Mouse (Mus musculus): Measurements from ENCODE around the gene Zc3h12a. TPM values are rescaled to one million over a fixed set of nuclear protein-coding genes. Genes with fewer than 3 reads are reported as not detected.
A peak's percentile ranks its signal among the peaks of the same experiment; 100 is the strongest.

Gene Zc3h12a
- polyA plus RNA-seq, 1 experiment from 2014 or later, result 0.09 TPM

DNA sequence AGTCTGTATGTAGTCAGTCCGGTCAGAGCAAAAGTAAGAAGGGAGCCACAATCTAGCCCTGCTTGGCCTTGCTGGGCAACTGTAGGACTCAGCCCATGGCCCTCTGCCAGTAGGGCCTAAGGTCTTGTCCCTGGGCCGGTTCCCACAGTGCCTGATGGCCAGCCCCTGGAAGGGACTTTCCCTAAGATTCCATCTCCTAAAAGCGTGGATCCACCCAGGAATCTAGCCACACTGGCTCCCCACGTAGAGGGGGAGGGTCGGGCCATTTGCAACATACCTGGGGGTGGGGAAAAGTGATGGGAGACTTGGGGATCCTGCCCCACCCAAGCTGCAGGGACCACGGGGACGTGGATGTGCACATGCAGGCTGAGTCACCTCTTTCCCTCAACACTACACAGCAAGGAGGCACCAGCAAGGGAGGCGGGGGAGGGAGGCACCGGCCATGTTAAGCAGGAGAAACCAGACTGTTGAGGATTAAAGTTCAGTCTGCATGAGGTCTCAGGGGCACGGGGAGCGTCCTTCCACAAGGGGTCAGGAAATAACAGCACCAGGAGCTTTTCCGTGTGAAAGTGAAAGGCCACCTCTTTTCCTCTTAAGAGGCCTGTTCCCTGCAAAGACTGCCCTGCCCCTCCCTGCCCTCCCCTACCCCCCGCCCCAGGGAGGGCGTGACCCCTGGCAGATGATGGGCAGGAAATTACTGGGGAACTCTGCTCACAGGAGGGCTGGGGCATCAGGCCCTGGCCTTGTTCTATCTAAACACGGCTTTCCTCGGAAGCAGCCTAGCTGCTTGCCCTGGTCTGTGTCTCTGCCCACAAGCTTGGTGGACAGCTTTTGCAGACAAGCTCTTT, 5.0 kb downstream of the Zc3h12a start:
- Histone ChIP-seq H3K27ac (no peak overlapping the region), H3K4me3 (replicated peaks; ENCODE audit: low read length) (no peak overlapping the region), H3K4me2 (replicated peaks) (no peak overlapping the region), H3K9ac (no peak overlapping the region), H3K27me3 (ENCODE audit: control insufficient read depth, insufficient read depth, low read length) (peaks cover 15% of the 10 kb centered on the region), H3K4me1 (replicated peaks; ENCODE audit: control insufficient read depth, insufficient read depth, low read length) (peaks cover 8% of the 10 kb centered on the region; the same call in 1 of the 2 replicates), H3K36me3 (replicated peaks; ENCODE audit: control insufficient read depth, insufficient read depth) (no peaks in the 10 kb centered on the region), H3K9me3 (ENCODE audit: control insufficient read depth, low read length) (no peaks in the 10 kb centered on the region)
- WGBS, result 24% methylated on average over 16 of the region's 16 CpGs
- DNase-seq (ENCODE audit: low spot score) (no peak), ATAC-seq (ENCODE audit: low FRiP score) (no peak)

DNA sequence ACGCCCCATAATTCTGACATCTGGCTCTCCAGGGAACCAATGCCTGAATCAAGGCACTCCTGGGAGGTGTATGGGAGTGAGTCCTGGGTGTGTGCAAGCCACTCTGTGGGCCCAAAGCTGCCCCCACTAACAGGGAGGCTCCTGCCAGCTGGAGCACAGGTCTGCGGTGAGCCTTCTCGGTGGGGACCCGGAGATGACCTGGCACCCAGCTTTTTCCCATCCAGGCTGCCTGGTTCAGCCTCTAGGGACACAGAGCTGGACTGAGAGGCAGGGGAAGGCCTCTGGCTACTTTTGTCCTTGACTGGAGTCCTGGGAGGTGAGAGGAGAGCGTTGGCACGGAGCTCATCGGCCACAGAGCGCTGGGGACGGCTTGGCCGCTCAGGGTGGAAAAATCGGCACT, 7.9 kb downstream of the Zc3h12a start:
- no peak overlapping the region for H3K27ac ChIP-seq
- no peaks in the 10 kb centered on the region for H3K36me3 ChIP-seq (replicated peaks; ENCODE audit: control insufficient read depth, insufficient read depth)
- no peaks in the 10 kb centered on the region for H3K9me3 ChIP-seq (ENCODE audit: control insufficient read depth, low read length)
- H3K4me3 ChIP-seq (replicated peaks; ENCODE audit: low read length), result no peak overlapping the region
- DNase-seq (ENCODE audit: low spot score) (no peak), ATAC-seq (ENCODE audit: low FRiP score) (no peak)
- H3K4me2 ChIP-seq (replicated peaks), result no peak overlapping the region
- no peaks in the 10 kb centered on the region for H3K4me1 ChIP-seq (replicated peaks; ENCODE audit: control insufficient read depth, insufficient read depth, low read length)
- no peaks in the 10 kb centered on the region for H3K27me3 ChIP-seq (ENCODE audit: control insufficient read depth, insufficient read depth, low read length)
- WGBS, result 96% methylated on average over 11 of the region's 11 CpGs
- no peak overlapping the region for H3K9ac ChIP-seq

DNA sequence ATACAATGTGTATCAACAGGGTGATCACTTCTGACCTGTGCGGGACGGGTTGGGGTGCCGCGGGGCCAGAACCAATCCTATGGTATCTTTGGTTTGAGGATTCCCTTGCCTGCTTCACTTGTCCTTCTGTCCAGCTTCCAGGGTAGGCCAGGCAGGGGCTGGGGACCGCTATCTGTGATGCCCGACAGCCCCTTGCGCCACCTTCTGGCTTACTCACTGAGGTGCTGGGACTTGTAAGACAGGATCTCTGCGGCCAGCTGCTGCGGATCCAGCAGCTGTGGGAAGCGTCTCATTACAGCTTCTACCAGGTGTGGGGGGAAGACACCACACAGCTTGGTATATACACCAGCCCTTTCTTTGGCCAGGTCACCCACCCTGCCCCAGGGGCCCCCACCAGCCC, 8.6 kb downstream of the Zc3h12a start:
- ATAC-seq (ENCODE audit: low FRiP score) (no peak), DNase-seq (ENCODE audit: low spot score) (no peak)
- H3K27ac ChIP-seq, result no peak overlapping the region
- 32% methylated on average over 10 of the region's 10 CpGs for WGBS
- no peaks in the 10 kb centered on the region for H3K9me3 ChIP-seq (ENCODE audit: control insufficient read depth, low read length)
- no peak overlapping the region for H3K4me3 ChIP-seq (replicated peaks; ENCODE audit: low read length)
- no peak overlapping the region for H3K9ac ChIP-seq
- no peaks in the 10 kb centered on the region for H3K27me3 ChIP-seq (ENCODE audit: control insufficient read depth, insufficient read depth, low read length)
- H3K4me2 ChIP-seq (replicated peaks), result no peak overlapping the region
- no peaks in the 10 kb centered on the region for H3K4me1 ChIP-seq (replicated peaks; ENCODE audit: control insufficient read depth, insufficient read depth, low read length)
- H3K36me3 ChIP-seq (replicated peaks; ENCODE audit: control insufficient read depth, insufficient read depth), result peaks cover 2% of the 10 kb centered on the region; the same call in 1 of the 2 replicates

DNA sequence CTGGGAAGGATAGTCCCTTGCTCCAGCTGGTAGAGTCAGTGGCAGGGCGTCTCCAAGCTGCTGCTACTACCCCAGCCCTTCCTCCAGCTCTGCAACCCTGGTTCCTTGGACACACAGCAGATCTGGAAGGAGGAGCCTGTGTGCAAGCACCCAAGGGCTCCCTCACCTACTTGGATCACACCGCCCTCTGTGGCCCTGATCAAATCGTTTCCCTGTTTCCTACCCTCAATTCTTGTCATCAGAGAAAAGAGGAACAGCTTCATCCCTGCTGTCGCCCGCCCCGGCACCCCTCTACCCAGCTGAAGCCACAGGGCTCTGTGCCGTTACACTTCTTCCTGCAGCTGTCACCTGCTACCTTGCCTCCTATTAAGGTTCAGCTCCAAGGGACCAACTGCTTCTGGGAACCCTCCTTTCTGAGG, 9.7 kb downstream of the Zc3h12a start:
- H3K27me3 ChIP-seq (ENCODE audit: control insufficient read depth, insufficient read depth, low read length), result no peaks in the 10 kb centered on the region
- no peak for ATAC-seq (ENCODE audit: low FRiP score)
- no peak for DNase-seq (ENCODE audit: low spot score)
- no peak overlapping the region for H3K27ac ChIP-seq
- no peaks in the 10 kb centered on the region for H3K4me1 ChIP-seq (replicated peaks; ENCODE audit: control insufficient read depth, insufficient read depth, low read length)
- H3K36me3 ChIP-seq (replicated peaks; ENCODE audit: control insufficient read depth, insufficient read depth), result peaks cover 7% of the 10 kb centered on the region; the same call in 1 of the 2 replicates
- H3K4me2 ChIP-seq (replicated peaks), result no peak overlapping the region
- H3K4me3 ChIP-seq (replicated peaks; ENCODE audit: low read length), result no peak overlapping the region
- H3K9ac ChIP-seq, result no peak overlapping the region
- H3K9me3 ChIP-seq (ENCODE audit: control insufficient read depth, low read length), result no peaks in the 10 kb centered on the region
- WGBS, result 81% methylated on average over 7 of the region's 7 CpGs

DNA sequence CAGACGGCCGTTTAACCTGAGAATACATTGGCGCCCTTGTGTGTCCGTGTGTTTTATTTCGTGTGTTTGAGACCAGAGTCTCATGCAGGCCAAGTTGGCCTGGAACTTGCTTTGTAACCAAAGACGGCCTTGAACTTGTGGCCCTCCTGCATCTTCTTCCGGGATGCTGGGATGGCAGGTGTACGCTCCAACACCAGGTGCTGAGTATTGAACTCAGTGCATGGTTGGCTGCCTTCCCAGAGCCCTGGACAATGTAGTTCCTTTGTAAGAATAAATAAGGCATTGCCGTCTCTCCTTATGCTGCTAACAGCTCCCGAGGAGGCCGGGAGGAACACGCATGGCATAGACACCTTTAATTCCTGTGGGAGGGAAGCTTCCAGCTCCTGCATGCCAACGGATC, 10.7 kb downstream of the Zc3h12a start:
- no peak overlapping the region for H3K27ac ChIP-seq
- DNase-seq (ENCODE audit: low spot score), result no peak
- no peak for ATAC-seq (ENCODE audit: low FRiP score)

DNA sequence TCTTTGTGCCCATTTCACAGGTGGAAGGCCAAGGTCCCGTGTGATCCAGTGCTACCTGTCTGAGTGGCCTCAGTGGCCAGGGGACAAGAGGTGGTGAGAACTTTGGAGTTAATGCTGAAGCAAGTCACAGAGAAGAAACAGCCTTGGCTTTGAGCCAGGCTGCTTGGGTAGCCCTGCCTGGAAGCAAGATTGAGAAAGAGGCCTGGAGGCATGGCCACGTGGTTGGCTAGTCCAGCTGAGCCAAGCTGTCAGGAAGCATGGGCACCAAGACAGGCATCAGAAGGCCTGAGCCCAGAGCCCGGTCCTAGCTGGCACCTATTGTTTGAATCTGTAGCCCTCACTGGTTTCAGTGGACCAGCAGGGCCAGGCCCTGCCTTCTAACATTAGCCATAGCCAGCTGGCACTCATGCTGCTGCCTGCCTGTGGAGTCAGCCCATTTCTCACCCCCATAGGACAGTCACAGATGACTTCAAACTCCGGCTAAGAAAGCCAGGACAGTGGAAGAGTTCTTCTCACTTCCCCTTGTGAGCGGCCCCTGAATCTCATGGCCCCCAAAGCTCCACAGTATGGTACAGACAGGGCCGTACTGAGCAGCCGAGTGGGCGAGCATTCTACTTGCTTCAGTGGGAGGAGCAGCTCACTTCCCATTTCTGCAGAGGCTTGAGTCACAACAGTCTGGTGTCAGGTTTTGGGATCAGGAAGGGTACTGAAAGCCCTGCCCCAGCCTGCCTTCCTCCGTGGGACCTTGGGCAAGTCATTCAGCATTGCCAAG, 11.4 kb downstream of the Zc3h12a start:
- H3K4me3 ChIP-seq (replicated peaks; ENCODE audit: low read length), result no peak overlapping the region
- H3K27ac ChIP-seq, result no peak overlapping the region
- ATAC-seq (ENCODE audit: low FRiP score), result 0 out of 2 replicates have a peak, but pooled peaks have one; percentile 32
- DNase-seq (ENCODE audit: low spot score), result peak; percentile 48
- H3K36me3 ChIP-seq (replicated peaks; ENCODE audit: control insufficient read depth, insufficient read depth), result peaks cover 14% of the 10 kb centered on the region
- H3K4me1 ChIP-seq (replicated peaks; ENCODE audit: control insufficient read depth, insufficient read depth, low read length), result no peaks in the 10 kb centered on the region
- no peaks in the 10 kb centered on the region for H3K9me3 ChIP-seq (ENCODE audit: control insufficient read depth, low read length)
- H3K4me2 ChIP-seq (replicated peaks), result no peak overlapping the region
- 73% methylated on average over 9 of the region's 9 CpGs for WGBS
- no peaks in the 10 kb centered on the region for H3K27me3 ChIP-seq (ENCODE audit: control insufficient read depth, insufficient read depth, low read length)
- no peak overlapping the region for H3K9ac ChIP-seq

More for the DNA sequence above, 10.7 kb downstream of the Zc3h12a start:
- Histone ChIP-seq H3K9me3 (ENCODE audit: control insufficient read depth, low read length) (no peaks in the 10 kb centered on the region), H3K36me3 (replicated peaks; ENCODE audit: control insufficient read depth, insufficient read depth) (peaks cover 7% of the 10 kb centered on the region; the same call in 1 of the 2 replicates), H3K9ac (no peak overlapping the region), H3K4me1 (replicated peaks; ENCODE audit: control insufficient read depth, insufficient read depth, low read length) (no peaks in the 10 kb centered on the region), H3K4me2 (replicated peaks) (no peak overlapping the region), H3K4me3 (replicated peaks; ENCODE audit: low read length) (no peak overlapping the region), H3K27me3 (ENCODE audit: control insufficient read depth, insufficient read depth, low read length) (no peaks in the 10 kb centered on the region)
- WGBS, result 75% methylated on average over 13 of the region's 13 CpGs

DNA sequence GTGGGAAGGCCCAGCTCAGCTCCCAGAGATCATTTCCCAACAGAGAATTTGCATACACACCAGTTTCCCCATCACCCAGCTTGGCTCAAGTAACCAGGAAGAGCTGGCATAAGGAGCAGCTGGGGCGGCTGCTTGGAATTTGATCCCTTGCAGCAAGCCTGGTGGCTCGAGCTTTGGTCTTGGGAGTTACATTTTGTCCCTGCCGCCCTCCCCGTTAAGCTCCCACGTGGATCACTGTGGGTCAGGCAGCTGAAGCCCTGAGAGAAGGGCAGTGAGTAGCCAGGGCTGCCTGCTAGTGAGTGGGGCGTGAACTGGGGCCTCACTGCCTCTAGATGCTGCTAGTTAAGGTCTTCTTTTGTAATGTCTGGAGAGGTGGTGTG, 11.9 kb downstream of the Zc3h12a start:
- Histone ChIP-seq H3K9ac (no peak overlapping the region), H3K27ac (no peak overlapping the region), H3K36me3 (replicated peaks; ENCODE audit: control insufficient read depth, insufficient read depth) (peaks cover 20% of the 10 kb centered on the region), H3K4me1 (replicated peaks; ENCODE audit: control insufficient read depth, insufficient read depth, low read length) (no peaks in the 10 kb centered on the region), H3K4me2 (replicated peaks) (no peak overlapping the region), H3K9me3 (ENCODE audit: control insufficient read depth, low read length) (no peaks in the 10 kb centered on the region), H3K4me3 (replicated peaks; ENCODE audit: low read length) (no peak overlapping the region), H3K27me3 (ENCODE audit: control insufficient read depth, insufficient read depth, low read length) (no peaks in the 10 kb centered on the region)
- ATAC-seq (ENCODE audit: low FRiP score) (no peak), DNase-seq (ENCODE audit: low spot score) (no peak)
- WGBS, result 37% methylated on average over 6 of the region's 6 CpGs

DNA sequence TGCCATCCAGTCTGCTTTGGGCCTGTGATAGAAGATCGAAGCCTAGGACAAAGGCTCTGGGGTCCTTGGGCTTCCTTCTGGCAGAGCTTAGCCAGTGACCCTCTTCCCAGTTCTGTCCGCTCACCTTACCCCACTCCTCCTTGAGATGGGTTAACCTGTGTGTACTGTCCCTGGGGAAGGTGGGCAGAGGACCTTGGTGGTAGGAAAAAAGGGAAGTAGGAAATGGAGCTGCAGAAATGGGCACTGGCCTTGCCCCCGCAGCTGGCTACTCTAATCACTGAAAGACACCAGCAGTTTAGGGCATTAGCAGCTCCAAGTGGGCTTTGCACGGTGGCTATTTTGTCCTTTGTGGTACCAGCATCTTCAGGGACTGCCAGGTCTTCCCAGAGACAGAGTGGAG, 12.6 kb downstream of the Zc3h12a start:
- no peak for DNase-seq (ENCODE audit: low spot score)
- WGBS, result 79% methylated on average over 4 of the region's 4 CpGs

DNA sequence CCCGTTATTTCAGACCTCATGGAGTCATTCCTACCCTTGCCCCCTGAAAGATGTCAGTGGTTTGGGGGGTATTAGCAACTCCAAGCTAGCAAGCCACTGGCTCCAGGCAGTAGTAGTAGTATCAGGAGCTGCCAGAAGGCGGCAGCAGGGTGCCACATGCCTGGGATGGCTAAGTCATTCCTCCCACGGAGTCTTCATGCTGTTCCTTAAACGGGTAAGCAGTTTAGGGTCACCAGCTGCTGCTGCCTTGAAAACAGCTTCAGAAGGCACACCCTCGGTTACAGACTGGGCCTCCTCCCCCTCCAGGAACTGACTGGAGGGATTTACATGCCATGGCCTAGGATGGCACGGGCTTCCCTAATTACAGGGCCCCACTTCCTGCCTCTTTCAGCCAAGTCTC, 13.0 kb downstream of the Zc3h12a start:
- Histone ChIP-seq H3K27me3 (ENCODE audit: control insufficient read depth, insufficient read depth, low read length) (no peaks in the 10 kb centered on the region), H3K27ac (no peak overlapping the region), H3K9me3 (ENCODE audit: control insufficient read depth, low read length) (no peaks in the 10 kb centered on the region), H3K4me3 (replicated peaks; ENCODE audit: low read length) (no peak overlapping the region), H3K4me1 (replicated peaks; ENCODE audit: control insufficient read depth, insufficient read depth, low read length) (no peaks in the 10 kb centered on the region), H3K36me3 (replicated peaks; ENCODE audit: control insufficient read depth, insufficient read depth) (peaks cover 30% of the 10 kb centered on the region), H3K4me2 (replicated peaks) (no peak overlapping the region), H3K9ac (no peak overlapping the region)
- DNase-seq (ENCODE audit: low spot score), result peak; percentile 75
- ATAC-seq (ENCODE audit: low FRiP score), result peak; percentile 55
- 12% methylated on average over 6 of the region's 6 CpGs for WGBS

More for the DNA sequence above, 12.6 kb downstream of the Zc3h12a start:
- Histone ChIP-seq H3K9ac (no peak overlapping the region), H3K4me3 (replicated peaks; ENCODE audit: low read length) (no peak overlapping the region), H3K36me3 (replicated peaks; ENCODE audit: control insufficient read depth, insufficient read depth) (peaks cover 25% of the 10 kb centered on the region), H3K4me1 (replicated peaks; ENCODE audit: control insufficient read depth, insufficient read depth, low read length) (no peaks in the 10 kb centered on the region), H3K9me3 (ENCODE audit: control insufficient read depth, low read length) (no peaks in the 10 kb centered on the region), H3K27me3 (ENCODE audit: control insufficient read depth, insufficient read depth, low read length) (no peaks in the 10 kb centered on the region), H3K27ac (no peak overlapping the region), H3K4me2 (replicated peaks) (no peak overlapping the region)
- no peak for ATAC-seq (ENCODE audit: low FRiP score)
